Mouse (Mus musculus): ENCODE data around the gene Dnal1. TPM values are rescaled to one million over a fixed set of nuclear protein-coding genes. Genes with fewer than 3 reads are reported as not detected.

Dnal1 gene
- polyA plus RNA-seq, 1 experiment from 2014 or later, result 9.7 TPM

GRCm38 (mm10) chr12:84181999-84182398 lies 67.8 kb downstream of the Dnal1 start:
- no peaks in the 10 kb centered on the region for H3K36me3 ChIP-seq
- no peaks in the 10 kb centered on the region for H3K27me3 ChIP-seq
- peak overlapping the region; percentile 13; the same call in 1 of the 2 replicates for H3K4me2 ChIP-seq
- no peak overlapping the region for H3K4me3 ChIP-seq
- peaks cover 61% of the 10 kb centered on the region for H3K4me1 ChIP-seq (replicated peaks)
- no peak overlapping the region for H3K9ac ChIP-seq
- no peaks in the 10 kb centered on the region for H3K9me3 ChIP-seq
- ATAC-seq (ENCODE audit: low FRiP score), result no peak
- H3K27ac ChIP-seq, result peak overlapping the region; percentile 80
- 49% methylated on average over 6 of the region's 6 CpGs for WGBS

DNA sequence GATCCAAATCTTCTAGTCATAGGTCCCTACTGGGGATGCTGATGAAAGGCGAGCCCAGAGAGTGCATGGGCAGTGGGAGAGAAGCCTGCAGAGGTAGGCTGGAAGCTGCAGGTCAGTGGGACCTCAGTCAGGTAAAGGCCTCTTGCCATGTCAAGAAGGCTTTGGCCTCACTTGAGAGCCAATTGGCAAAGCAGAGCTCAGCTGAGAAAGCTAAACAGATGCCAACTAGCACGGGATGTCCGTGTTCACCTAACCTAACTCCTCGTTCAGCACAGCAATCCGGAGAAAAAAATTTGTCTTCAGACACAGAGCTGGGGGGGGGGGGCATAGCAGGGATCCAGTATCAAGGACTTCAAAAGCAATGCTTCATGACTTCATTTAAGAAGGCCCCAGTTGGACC lies 70.8 kb downstream of the Dnal1 start:
- Histone ChIP-seq H3K4me3 (no peak overlapping the region), H3K36me3 (no peaks in the 10 kb centered on the region), H3K27me3 (no peaks in the 10 kb centered on the region), H3K4me1 (replicated peaks) (peaks cover 63% of the 10 kb centered on the region), H3K27ac (no peak overlapping the region), H3K4me2 (no peak overlapping the region), H3K9me3 (no peaks in the 10 kb centered on the region), H3K9ac (no peak overlapping the region)
- 87% methylated on average over 5 of the region's 5 CpGs for whole genome bisulfite sequencing
- no peak for ATAC-seq (ENCODE audit: low FRiP score)

GRCm38 (mm10) chr12:84185547-84185946 lies 71.4 kb downstream of the Dnal1 start:
- H3K9ac ChIP-seq, result no peak overlapping the region
- no peaks in the 10 kb centered on the region for H3K36me3 ChIP-seq
- H3K4me1 ChIP-seq (replicated peaks), result peaks cover 63% of the 10 kb centered on the region
- no peak overlapping the region for H3K4me2 ChIP-seq
- H3K4me3 ChIP-seq, result no peak overlapping the region
- no peak for ATAC-seq (ENCODE audit: low FRiP score)
- no peak overlapping the region for H3K27ac ChIP-seq
- 77% methylated on average over 6 of the region's 6 CpGs for WGBS
- H3K9me3 ChIP-seq, result no peaks in the 10 kb centered on the region
- H3K27me3 ChIP-seq, result no peaks in the 10 kb centered on the region

DNA sequence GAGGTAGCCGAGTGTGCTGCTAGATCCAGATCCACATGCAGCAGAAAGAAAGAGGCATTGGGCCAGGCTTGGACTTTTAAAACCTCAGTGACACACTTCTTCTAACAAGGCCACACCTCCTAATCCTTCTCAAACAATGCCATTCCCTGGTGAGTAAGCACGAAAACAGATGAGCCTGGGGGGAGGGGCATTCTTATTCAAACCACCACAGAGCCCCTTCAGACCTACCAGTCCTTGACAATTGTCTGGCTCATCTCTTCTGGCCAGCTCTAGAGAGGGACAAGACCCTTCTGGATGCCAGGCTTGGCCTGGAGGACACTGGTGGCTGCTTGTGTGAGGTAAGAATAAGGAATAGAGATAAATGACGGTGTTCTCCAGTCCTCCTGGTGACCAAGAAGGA lies 72.4 kb downstream of the Dnal1 start:
- Histone ChIP-seq H3K9ac (no peak overlapping the region), H3K4me1 (replicated peaks) (peaks cover 63% of the 10 kb centered on the region), H3K27ac (peak overlapping the region; percentile 58), H3K4me3 (no peak overlapping the region), H3K4me2 (no peak overlapping the region), H3K9me3 (no peaks in the 10 kb centered on the region), H3K27me3 (no peaks in the 10 kb centered on the region), H3K36me3 (no peaks in the 10 kb centered on the region)
- ATAC-seq (ENCODE audit: low FRiP score), result no peak
- WGBS, result 67% methylated on average over 3 of the region's 3 CpGs

GRCm38 (mm10) chr12:84186950-84187349 lies 72.8 kb downstream of the Dnal1 start:
- WGBS, result 64% methylated on average over 5 of the region's 5 CpGs
- H3K9ac ChIP-seq, result 0 out of 2 replicates have a peak overlapping the region, but pooled peaks have one; percentile 19
- no peak overlapping the region for H3K4me2 ChIP-seq
- peaks cover 63% of the 10 kb centered on the region for H3K4me1 ChIP-seq (replicated peaks)
- H3K9me3 ChIP-seq, result no peaks in the 10 kb centered on the region
- H3K4me3 ChIP-seq, result no peak overlapping the region
- H3K27me3 ChIP-seq, result no peaks in the 10 kb centered on the region
- no peaks in the 10 kb centered on the region for H3K36me3 ChIP-seq
- ATAC-seq (ENCODE audit: low FRiP score), result no peak
- peak overlapping the region; percentile 58 for H3K27ac ChIP-seq

DNA sequence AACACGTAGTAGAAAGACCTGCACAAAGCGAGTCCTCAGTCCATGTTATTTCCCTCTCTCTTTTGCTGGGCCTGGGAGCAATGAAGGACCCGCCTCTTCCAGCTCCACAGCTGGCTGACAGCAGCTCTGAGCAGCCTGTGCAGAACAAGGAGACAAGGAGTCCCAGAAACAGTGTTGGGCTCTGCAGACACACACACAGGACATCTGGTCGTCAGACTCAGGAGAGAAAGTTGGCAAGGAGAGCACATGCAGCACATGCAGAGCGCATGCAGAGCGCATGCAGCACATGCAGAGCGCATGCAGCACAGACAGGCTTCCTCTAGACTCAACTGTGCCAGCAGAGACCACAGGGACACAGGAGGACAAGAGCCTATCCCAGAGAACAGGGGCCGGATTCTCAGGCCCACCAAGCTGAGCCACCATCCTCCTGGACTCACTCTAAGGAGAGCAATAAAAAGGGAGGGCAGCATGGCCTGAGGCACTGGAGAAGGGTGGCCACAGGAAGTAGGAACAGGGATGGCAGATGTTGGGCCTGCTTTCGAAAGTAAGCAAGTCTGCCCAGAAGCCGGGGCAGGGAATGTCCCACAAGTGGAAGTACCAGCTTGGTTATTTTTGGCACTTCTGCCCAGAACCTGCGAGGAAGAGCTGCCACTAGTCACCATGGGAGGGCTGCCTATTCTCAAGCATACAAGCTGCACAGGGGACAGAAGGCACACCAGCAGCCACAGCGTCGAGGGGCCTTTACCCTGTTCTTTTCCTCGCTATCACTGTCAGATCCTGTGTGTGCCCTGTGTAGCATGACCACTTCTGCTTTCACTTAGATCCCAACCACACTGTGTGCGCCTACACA lies 73.8 kb downstream of the Dnal1 start:
- H3K4me2 ChIP-seq, result no peak overlapping the region
- H3K27ac ChIP-seq, result peak overlapping the region; percentile 58
- H3K4me1 ChIP-seq (replicated peaks), result peaks cover 69% of the 10 kb centered on the region
- H3K4me3 ChIP-seq, result no peak overlapping the region
- H3K27me3 ChIP-seq, result no peaks in the 10 kb centered on the region
- H3K9ac ChIP-seq, result peak overlapping the region; percentile 19; the same call in 1 of the 2 replicates
- no peaks in the 10 kb centered on the region for H3K9me3 ChIP-seq
- 81% methylated on average over 15 of the region's 15 CpGs for WGBS
- H3K36me3 ChIP-seq, result no peaks in the 10 kb centered on the region
- no peak for ATAC-seq (ENCODE audit: low FRiP score)

DNA sequence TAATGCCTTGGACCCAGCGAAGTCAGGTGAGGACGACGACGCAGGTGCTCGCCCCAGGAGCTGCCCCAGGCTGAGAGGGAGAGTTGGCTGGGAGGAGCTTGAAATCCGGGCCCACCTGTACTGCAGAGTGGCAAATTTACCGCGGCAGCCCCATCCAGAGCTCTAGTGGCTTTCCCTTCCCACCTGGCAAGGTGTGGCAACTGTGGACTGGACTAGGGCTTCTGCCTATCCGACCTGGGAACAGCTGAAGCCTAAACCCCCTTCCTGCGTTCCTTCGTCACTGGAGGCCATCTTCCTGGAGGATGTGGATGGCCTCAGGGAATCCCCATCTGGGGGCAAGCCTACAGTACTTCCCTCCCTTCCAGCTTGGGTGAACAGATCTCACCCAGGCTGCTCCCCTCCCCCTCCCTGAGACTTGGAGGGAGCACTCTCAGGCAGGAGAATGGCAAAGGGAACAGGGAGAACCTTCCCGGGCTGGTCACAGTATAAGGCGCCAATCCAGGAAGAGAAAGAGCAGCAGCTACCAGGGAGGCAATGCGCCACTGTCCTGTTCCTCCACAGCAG lies 74.8 kb downstream of the Dnal1 start:
- peak overlapping the region; percentile 36; the same call in 1 of the 2 replicates for H3K9ac ChIP-seq
- H3K4me1 ChIP-seq (replicated peaks), result peaks cover 69% of the 10 kb centered on the region

GRCm38 (mm10) chr12:84190151-84190820 lies 76.1 kb downstream of the Dnal1 start:
- no peaks in the 10 kb centered on the region for H3K9me3 ChIP-seq
- ATAC-seq (ENCODE audit: low FRiP score), result no peak
- WGBS, result 44% methylated on average over 15 of the region's 15 CpGs
- H3K9ac ChIP-seq, result peak overlapping the region; percentile 59; the same call in 1 of the 2 replicates
- H3K4me3 ChIP-seq, result no peak overlapping the region; the same call in 1 of the 2 replicates
- H3K27me3 ChIP-seq, result no peaks in the 10 kb centered on the region
- H3K4me2 ChIP-seq, result peak overlapping the region; percentile 93
- H3K27ac ChIP-seq, result no peak overlapping the region
- H3K4me1 ChIP-seq (replicated peaks), result peaks cover 76% of the 10 kb centered on the region
- no peaks in the 10 kb centered on the region for H3K36me3 ChIP-seq

More for the DNA sequence above, 74.8 kb downstream of the Dnal1 start:
- Histone ChIP-seq H3K9me3 (no peaks in the 10 kb centered on the region), H3K27me3 (no peaks in the 10 kb centered on the region), H3K36me3 (no peaks in the 10 kb centered on the region), H3K4me3 (no peak overlapping the region), H3K4me2 (no peak overlapping the region), H3K27ac (no peak overlapping the region)
- 71% methylated on average over 14 of the region's 14 CpGs for WGBS
- no peak for ATAC-seq (ENCODE audit: low FRiP score)

DNA sequence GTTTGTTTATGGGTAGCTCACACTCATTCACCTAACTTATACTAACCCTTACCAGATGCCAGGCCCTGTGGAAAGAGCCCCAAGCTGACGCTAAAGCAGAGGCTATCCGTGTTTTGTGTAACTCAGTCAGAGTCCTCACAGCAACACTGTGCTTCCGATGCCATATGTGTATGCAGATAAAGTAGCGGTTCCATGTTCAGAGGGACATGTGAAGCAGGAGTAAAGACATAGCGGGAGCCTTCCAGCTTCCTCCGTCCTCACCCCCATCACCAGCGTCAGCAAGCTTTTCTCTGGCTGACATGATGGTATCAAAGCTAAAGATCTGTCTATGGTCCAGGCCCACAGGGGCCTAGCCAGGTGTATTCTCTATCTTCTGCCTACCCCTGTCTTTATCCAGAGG lies 77.0 kb downstream of the Dnal1 start:
- no peak for ATAC-seq (ENCODE audit: low FRiP score)
- 71% methylated on average over 7 of the region's 7 CpGs for WGBS
- Histone ChIP-seq H3K27ac (no peak overlapping the region), H3K9me3 (no peaks in the 10 kb centered on the region), H3K4me3 (peak overlapping the region; percentile 81; the same call in 1 of the 2 replicates), H3K4me2 (peak overlapping the region; percentile 93), H3K27me3 (no peaks in the 10 kb centered on the region), H3K4me1 (replicated peaks) (peaks cover 82% of the 10 kb centered on the region), H3K36me3 (no peaks in the 10 kb centered on the region), H3K9ac (peak overlapping the region; percentile 59)

GRCm38 (mm10) chr12:84191770-84192169 lies 77.6 kb downstream of the Dnal1 start:
- Histone ChIP-seq H3K9ac (peak overlapping the region; percentile 95), H3K9me3 (no peaks in the 10 kb centered on the region), H3K4me1 (replicated peaks) (peaks cover 85% of the 10 kb centered on the region), H3K27ac (peak overlapping the region; percentile 97; the same call in 1 of the 2 replicates), H3K27me3 (no peaks in the 10 kb centered on the region), H3K4me3 (peak overlapping the region; percentile 81), H3K36me3 (no peaks in the 10 kb centered on the region), H3K4me2 (peak overlapping the region; percentile 93)
- no peak for ATAC-seq (ENCODE audit: low FRiP score)
- WGBS, result 14% methylated on average over 5 of the region's 5 CpGs

GRCm38 (mm10) chr12:84192280-84192679 lies 78.1 kb downstream of the Dnal1 start:
- Histone ChIP-seq H3K9me3 (no peaks in the 10 kb centered on the region), H3K4me3 (peak overlapping the region; percentile 81), H3K4me2 (peak overlapping the region; percentile 93), H3K27ac (peak overlapping the region; percentile 97), H3K27me3 (no peaks in the 10 kb centered on the region), H3K4me1 (replicated peaks) (peaks cover 83% of the 10 kb centered on the region), H3K9ac (peak overlapping the region; percentile 95), H3K36me3 (no peaks in the 10 kb centered on the region)
- 3% methylated on average over 13 of the region's 13 CpGs for WGBS
- ATAC-seq (ENCODE audit: low FRiP score), result no peak

All from hindbrain, embryonic 13.5 days (tissue).